Mouse (Mus musculus) kidney, adult 9 months (tissue): ENCODE data around the gene Carmil1.

ENCODE experiments used
- DNase-seq: peaks from one replicate; pipeline ENCODE4 v3.0.0; 2022

Carmil1 gene

GRCm38 (mm10) chr13:24257809-24258208 is 22.8 kb downstream of the Carmil1 start:
- no peak for DNase-seq

GRCm38 (mm10) chr13:24253989-24254388 is 26.6 kb downstream of the Carmil1 start:
- DNase-seq, result peak; percentile 65

GRCm38 (mm10) chr13:24253551-24253950 is 27.0 kb downstream of the Carmil1 start:
- DNase-seq, result no peak

GRCm38 (mm10) chr13:24251236-24251635 is 29.4 kb downstream of the Carmil1 start:
- no peak for DNase-seq

GRCm38 (mm10) chr13:24247928-24248327 is 32.7 kb downstream of the Carmil1 start:
- no peak for DNase-seq

GRCm38 (mm10) chr13:24247441-24247840 is 33.2 kb downstream of the Carmil1 start:
- DNase-seq, result no peak

GRCm38 (mm10) chr13:24246266-24246665 is 34.3 kb downstream of the Carmil1 start:
- DNase-seq, result no peak

GRCm38 (mm10) chr13:24244613-24245012 is 36.0 kb downstream of the Carmil1 start:
- DNase-seq, result no peak

GRCm38 (mm10) chr13:24243964-24244363 is 36.6 kb downstream of the Carmil1 start:
- no peak for DNase-seq

GRCm38 (mm10) chr13:24242429-24243106 is 38.0 kb downstream of the Carmil1 start:
- DNase-seq, result peak; percentile 30

- no peak for DNase-seq
Observed at GRCm38 (mm10) chr13:24241201-24241600, 39.4 kb downstream of the Carmil1 start.

GRCm38 (mm10) chr13:24240430-24240829 is 40.2 kb downstream of the Carmil1 start:
- DNase-seq, result no peak

- DNase-seq, result no peak
Observed at GRCm38 (mm10) chr13:24238456-24239120, 42.0 kb downstream of the Carmil1 start.

- no peak for DNase-seq
Observed at GRCm38 (mm10) chr13:24236736-24237135, 43.9 kb downstream of the Carmil1 start.

GRCm38 (mm10) chr13:24232750-24233149 is 47.8 kb downstream of the Carmil1 start:
- no peak for DNase-seq

GRCm38 (mm10) chr13:24231746-24232483 is 48.7 kb downstream of the Carmil1 start:
- no peak for DNase-seq

GRCm38 (mm10) chr13:24231146-24231545 is 49.4 kb downstream of the Carmil1 start:
- DNase-seq, result no peak

GRCm38 (mm10) chr13:24230541-24231095 is 50.0 kb downstream of the Carmil1 start:
- DNase-seq, result no peak

GRCm38 (mm10) chr13:24223425-24224201 is 57.0 kb downstream of the Carmil1 start:
- DNase-seq, result no peak

GRCm38 (mm10) chr13:24220441-24220970 is 60.1 kb downstream of the Carmil1 start:
- DNase-seq, result no peak

- no peak for DNase-seq
Observed at GRCm38 (mm10) chr13:24211229-24211628, 69.4 kb downstream of the Carmil1 start.

- DNase-seq, result no peak
Observed at GRCm38 (mm10) chr13:24206097-24206496, 74.5 kb downstream of the Carmil1 start.
